Mouse (Mus musculus): ENCODE measurements around the gene Spon1.

The Spon1 gene

GRCm38 (mm10) chr7:113765667-113766497 is at the start of gene Spon1:
Spon1 (plus strand) TSS chr7:113765998.
- DNase-seq: peak; percentile 19 to 23

DNA sequence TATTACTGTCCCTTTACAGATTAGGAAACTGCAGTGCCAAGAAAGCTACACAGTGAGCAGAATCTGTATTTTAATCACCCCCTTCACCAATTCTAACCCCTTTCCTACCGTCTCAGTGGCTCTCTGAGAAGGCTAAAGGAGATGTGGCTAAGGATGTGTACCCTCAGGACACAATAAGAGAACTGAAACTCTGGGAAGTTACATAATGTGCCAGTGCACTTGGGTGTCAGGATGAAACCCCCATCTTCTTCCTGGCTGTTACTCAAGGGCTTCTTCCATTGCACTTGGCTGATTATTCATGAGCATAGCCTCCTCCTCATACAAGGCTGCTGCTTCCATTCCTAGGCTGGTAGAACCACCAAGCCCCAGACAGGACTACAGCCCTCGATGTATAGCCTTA is 43.8 kb upstream of the Spon1 start:
- no peak for DNase-seq

- no peak for DNase-seq
Observed at GRCm38 (mm10) chr7:113723905-113724304, 41.9 kb upstream of the Spon1 start.

DNA sequence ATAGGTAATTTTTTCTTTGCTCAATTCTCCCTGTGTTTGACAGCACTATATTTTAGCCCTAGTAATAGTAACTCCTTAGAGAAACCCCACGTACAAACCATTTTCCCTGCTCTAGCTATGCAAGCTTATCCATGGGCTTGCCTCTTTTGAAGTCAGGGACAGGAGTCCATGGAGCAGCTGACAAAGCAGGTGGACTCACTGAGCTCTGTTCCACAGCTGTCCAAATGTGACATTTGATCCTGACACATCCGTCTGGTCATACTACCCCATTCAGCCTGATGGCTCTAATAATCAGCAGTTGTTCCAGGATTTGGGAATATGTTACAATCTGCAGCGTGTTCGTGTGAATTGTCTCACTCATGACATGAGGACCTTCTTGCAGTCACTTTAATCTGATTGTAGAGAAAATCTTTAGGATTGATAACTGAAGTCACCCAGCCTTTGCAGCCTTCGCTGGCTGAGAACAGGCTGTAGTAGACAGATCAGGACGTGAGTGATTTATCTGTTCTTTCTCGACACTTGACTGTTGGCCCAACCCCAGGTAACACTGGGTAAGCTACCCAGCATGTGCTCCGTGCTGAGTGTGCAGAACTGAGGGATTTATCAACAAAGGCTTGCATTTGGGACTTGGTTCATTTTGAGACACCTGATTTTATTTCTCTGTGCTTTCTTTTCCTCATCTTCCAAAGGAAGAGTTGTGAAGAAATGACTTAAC is 37.6 kb upstream of the Spon1 start:
- no peak for DNase-seq

- no peak for DNase-seq
Observed at GRCm38 (mm10) chr7:113728926-113729325, 36.9 kb upstream of the Spon1 start.

GRCm38 (mm10) chr7:113730406-113731247 is 35.2 kb upstream of the Spon1 start:
- no peak for DNase-seq

DNA sequence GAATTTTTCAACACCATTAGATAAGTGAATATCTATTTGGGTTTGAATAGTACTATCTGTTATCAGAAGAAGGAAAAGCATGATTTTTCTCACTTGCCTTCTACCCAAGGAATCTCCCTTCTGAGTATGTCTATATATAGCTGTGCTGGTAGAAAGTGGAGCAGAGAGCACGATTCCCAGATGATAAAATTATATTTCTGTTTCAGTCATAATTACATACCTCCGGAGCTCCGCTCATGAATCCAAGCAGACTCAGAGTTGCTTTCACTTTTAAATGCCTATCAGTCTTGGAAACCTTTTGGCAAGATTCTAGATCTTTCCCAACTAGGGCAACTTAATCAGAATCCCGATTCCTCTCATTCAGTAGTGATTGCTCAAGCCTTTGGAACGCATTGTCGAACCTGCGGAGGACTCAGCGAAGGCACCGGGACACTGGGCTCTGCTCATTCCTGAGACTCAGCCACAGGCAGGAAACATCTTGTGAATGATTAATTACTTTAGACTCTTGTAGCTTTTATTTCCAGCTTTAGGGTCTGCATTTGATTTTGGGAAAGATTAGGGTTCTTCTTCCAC is 27.9 kb upstream of the Spon1 start:
- no peak for DNase-seq

DNA sequence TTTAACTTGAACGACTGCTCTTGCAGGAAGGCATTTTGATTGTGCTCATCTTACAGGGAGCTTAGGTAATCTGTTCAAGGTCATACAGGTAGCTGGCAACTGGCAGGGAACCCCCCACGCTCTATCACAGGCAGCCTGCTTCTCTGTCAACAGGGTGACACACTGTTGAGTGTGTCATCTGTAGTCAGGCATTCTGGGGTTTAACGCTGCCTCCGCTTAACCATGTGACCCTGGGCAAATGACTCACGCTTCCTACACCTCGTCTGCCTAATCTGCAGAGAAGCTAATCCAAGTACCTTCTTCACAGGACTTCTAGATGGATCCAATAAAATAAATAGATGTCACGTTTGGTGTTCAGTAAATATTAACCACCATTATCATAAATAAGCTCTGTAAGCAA is 26.6 kb upstream of the Spon1 start:
- DNase-seq: no peak

DNA sequence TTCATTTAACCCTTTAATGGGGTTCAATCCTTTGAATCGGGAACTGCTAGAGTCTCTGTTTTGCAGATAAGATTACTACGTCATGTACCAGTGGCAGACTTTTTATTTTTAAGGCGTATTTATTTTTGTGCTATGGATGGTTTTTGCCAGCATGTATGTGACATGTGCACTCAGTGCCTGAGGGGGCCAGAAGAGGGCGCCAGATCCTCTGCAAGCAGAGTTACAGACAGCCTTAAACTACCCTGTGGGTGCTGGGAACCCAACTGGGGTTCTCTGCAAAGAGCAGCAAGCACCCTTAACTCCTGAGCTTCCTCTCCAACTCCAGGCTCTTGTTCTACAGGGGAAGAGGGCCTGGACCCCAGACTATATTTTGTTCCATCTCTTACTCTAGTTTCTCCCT is 23.2 kb upstream of the Spon1 start:
- DNase-seq: no peak

DNA sequence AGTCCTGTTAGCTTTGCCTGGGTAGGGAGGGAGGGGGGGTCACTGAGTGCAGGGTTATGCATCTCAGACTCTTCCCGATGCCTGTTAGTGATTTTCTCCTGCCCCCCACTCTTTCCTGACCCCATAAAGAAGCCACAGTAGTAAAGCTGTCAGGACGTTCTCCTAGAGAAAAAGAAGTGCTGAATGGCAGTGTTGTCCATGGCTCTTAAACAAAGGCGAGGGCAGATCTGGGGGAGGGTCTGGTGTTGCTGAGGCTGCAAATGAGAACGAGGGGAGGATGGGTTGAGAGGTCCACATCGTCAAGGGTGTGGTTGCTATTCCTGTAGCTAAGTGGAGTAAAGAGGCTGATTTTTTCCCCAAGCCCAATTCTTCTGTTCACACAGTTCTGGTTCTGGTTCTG is 21.8 kb upstream of the Spon1 start:
- DNase-seq: no peak

- DNase-seq: no peak
Observed at GRCm38 (mm10) chr7:113756616-113757015, 9.2 kb upstream of the Spon1 start.

GRCm38 (mm10) chr7:113759212-113759611 is 6.6 kb upstream of the Spon1 start:
- peak; percentile 50 to 51 for DNase-seq

GRCm38 (mm10) chr7:113765133-113765532 is 665 bp upstream of the Spon1 start:
- no peak for DNase-seq

DNA sequence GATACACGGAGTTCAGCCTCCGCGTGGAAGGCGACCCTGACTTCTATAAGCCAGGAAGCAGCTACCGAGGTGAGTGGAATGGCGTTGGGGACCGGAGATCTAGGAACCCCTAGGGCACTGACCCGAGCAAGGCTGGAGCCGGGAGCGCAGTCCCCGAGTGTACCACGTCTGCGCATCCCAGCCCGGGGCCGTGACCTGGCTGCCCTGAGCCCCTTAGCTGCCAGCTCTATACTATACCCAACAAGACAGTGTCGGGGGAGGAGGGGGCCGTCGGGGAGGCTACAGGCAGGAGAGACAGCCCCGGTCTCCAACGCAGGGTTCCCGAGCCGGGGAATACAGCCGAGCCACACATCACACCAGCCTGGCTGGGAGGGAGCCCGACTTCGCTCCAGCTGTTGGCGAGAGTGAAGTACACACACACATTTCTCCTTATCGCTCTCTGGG is 722 bp downstream of the Spon1 start:
- no peak for DNase-seq

DNA sequence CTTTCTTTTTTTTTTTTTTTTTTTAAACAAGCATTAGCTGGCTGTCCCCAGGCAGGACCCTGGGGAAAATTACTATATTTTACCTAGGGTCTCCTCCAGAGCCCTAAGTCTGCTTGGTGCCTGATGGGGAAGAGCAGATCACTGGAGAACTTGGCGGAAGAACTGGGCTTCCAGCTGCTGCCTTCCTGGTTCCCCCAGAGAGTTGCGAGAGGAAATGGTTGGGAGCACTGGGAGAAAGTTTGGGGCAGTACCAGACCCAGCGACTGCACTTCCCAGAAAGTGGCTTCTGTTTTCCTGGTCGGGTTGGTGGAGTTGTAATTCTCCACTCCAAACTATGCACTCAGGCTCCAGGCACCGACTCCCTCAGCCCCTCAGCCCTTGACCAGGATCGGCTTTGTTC is 1.7 kb downstream of the Spon1 start:
- DNase-seq: no peak

- DNase-seq: no peak
Observed at GRCm38 (mm10) chr7:113768174-113768935, 2.6 kb downstream of the Spon1 start.

- DNase-seq: no peak
Observed at GRCm38 (mm10) chr7:113769281-113769680, 3.5 kb downstream of the Spon1 start.

GRCm38 (mm10) chr7:113772135-113772534 is 6.3 kb downstream of the Spon1 start:
- no peak for DNase-seq

DNA sequence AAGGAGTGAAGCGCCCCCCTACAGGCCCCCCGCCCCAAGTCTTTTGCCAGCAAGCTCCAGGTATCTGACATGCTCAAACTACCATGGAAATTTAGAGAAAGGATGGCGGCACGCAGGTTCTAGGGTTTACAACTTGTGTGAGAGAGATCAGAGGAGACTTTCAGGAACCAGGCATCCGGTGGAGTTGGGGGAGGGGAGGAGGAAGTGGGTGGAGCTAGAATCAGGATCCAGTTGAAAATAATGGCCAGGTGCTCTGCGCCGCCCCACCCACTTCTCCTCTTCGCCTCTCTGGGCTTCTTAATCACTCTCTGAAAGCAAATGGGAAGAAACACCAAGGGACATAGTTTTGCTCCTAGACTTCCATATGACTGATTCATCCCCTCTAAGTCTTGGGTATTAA is 7.6 kb downstream of the Spon1 start:
- DNase-seq: peak; percentile 55 to 64

- peak; percentile 58 for DNase-seq
Observed at GRCm38 (mm10) chr7:113774039-113774438, 8.2 kb downstream of the Spon1 start.

GRCm38 (mm10) chr7:113774906-113775305 is 9.1 kb downstream of the Spon1 start:
- DNase-seq: no peak

GRCm38 (mm10) chr7:113778546-113778945 is 12.7 kb downstream of the Spon1 start:
- DNase-seq: no peak

All from B cell, adult 2 months (primary cell).